Mouse (Mus musculus) stomach, postnatal 0 days (tissue): ENCODE results near the gene Unc5b. TPM values are rescaled to one million over a fixed set of nuclear protein-coding genes. Genes with fewer than 3 reads are reported as not detected.

Source experiments
- ATAC-seq: fragments of 200-750 bp; cut with Nextera tagmentation; 2 replicates; pipeline ENCODE4 v1.8.0; 2017; ENCODE audit not compliant: low FRiP score, low TSS enrichment
- DNase-seq: peaks from one replicate; pipeline ENCODE4 v3.0.0-alpha.2; 2016; ENCODE audit warnings: low spot score
- H3K27ac ChIP-seq: fragments of 300-500 bp; sonication (generic); replicated peaks from 2 replicates; pipeline ENCODE4 v1.5.1; 2014; ENCODE audit warnings: mild to moderate bottlenecking, control low read depth
- H3K27me3 ChIP-seq: fragments of 300-500 bp; sonication (generic); 2 replicates; pipeline ENCODE4 v1.6.1; 2014; ENCODE audit warnings: low read length; ENCODE audit not compliant: control insufficient read depth, insufficient read depth
- H3K36me3 ChIP-seq: fragments of 300-500 bp; sonication (generic); 2 replicates; pipeline ENCODE4 v1.6.1; 2014; ENCODE audit warnings: low read length, mixed read lengths; ENCODE audit not compliant: control insufficient read depth, insufficient read depth
- H3K4me1 ChIP-seq: fragments of 300-500 bp; sonication (generic); replicated peaks from 2 replicates; pipeline ENCODE4 v1.6.1; 2014; ENCODE audit warnings: antibody characterized with exemption; ENCODE audit not compliant: control insufficient read depth, insufficient read depth
- H3K4me2 ChIP-seq: fragments of 300-500 bp; sonication (generic); replicated peaks from 2 replicates; pipeline ENCODE4 v1.6.1; 2014; ENCODE audit warnings: low read depth, mild to moderate bottlenecking, control low read depth, moderate library complexity
- H3K4me3 ChIP-seq: fragments of 300-500 bp; sonication (generic); 2 replicates; pipeline ENCODE4 v1.5.1; 2014; ENCODE audit warnings: low read depth, low read length, control low read depth
- H3K9ac ChIP-seq: fragments of 300-500 bp; sonication (generic); 2 replicates; pipeline ENCODE4 v1.6.1; 2014; ENCODE audit warnings: mild to moderate bottlenecking, low read length, control low read depth, mixed read lengths
- H3K9me3 ChIP-seq: fragments of 300-500 bp; sonication (generic); 2 replicates; pipeline ENCODE4 v1.6.1; 2016; ENCODE audit warnings: low read length; ENCODE audit not compliant: control insufficient read depth
- CTCF ChIP-seq: IDR thresholded peaks from 2 replicates; pipeline ENCODE4 v1.5.1; 2016; ENCODE audit warnings: antibody characterized with exemption, low read depth, mild to moderate bottlenecking, moderate library complexity
- EP300 ChIP-seq: optimal IDR thresholded peaks from 2 replicates; pipeline ENCODE3; 2016; ENCODE audit warnings: antibody characterized with exemption
- WGBS: fragments of 180-500 bp; shearing (Covaris S2); extraction: QIAGEN DNeasy Blood & Tissue Kit; methylation state at CpG from one replicate; pipeline ENCODE4 v1.1.7; 2014; 5-methylcytosine and 5-hydroxymethylcytosine counted together
- polyA plus RNA-seq: library from polyadenylated mRNA; unstranded; fragments of >200 nt; fragmentation: Nextera tagmentation; extraction: Ambion mirVana; gene quantifications from 2 replicates; pipeline ENCODE4 v1.2.1, GENCODE M21; 2015

Unc5b gene
- polyA plus RNA-seq, 1 experiment from 2014 or later: 3.8 TPM

GRCm38 (mm10) chr10:60805436-60806206, 25.8 kb downstream of the Unc5b start:
- no peaks in the 10 kb centered on the region for H3K9me3 ChIP-seq
- H3K4me1 ChIP-seq: peaks cover 7% of the 10 kb centered on the region; the same call in 1 of the 2 replicates
- WGBS: 67% methylated on average over 21 of the region's 21 CpGs
- H3K27me3 ChIP-seq: no peaks in the 10 kb centered on the region
- no peaks in the 10 kb centered on the region for H3K36me3 ChIP-seq
- H3K27ac ChIP-seq: peak overlapping the region; percentile 18; the same call in 1 of the 2 replicates
- TF ChIP-seq EP300: no peak
- TF ChIP-seq CTCF: no peak
- H3K9ac ChIP-seq: no peak overlapping the region
- H3K4me3 ChIP-seq: no peak overlapping the region
- ATAC-seq (0 out of 2 replicates have a peak, but pooled peaks have one; percentile 27), DNase-seq (no peak)
- no peak overlapping the region for H3K4me2 ChIP-seq

DNA sequence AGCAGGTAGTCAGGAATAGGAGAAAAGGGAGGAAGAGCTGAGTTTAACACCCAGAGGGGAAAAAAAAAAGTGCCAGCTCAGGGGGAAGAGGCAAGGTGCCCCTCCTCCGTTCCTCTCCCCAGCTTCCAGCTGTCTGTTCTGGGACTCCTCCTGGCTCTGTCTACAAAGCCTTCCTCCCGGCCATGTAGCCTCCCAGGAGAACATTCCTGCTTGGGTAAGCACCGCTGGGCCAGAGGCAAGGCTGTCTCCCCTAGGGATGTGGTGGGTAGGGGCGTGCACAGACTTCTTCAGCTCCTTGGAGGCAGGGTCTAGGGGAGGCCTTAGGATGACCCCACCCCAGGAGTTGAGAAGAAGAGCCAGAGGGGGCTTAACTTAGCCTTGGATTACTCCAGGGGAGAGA, 26.5 kb downstream of the Unc5b start:
- WGBS: 51% methylated on average over 4 of the region's 4 CpGs
- H3K4me3 ChIP-seq: no peak overlapping the region

GRCm38 (mm10) chr10:60803971-60804370, 27.4 kb downstream of the Unc5b start:
- H3K27ac ChIP-seq: 0 out of 2 replicates have a peak overlapping the region, but pooled peaks have one; percentile 18
- H3K4me2 ChIP-seq: no peak overlapping the region
- ATAC-seq: no peak
- no peak overlapping the region for H3K4me3 ChIP-seq
- H3K27me3 ChIP-seq: no peaks in the 10 kb centered on the region
- no peaks in the 10 kb centered on the region for H3K36me3 ChIP-seq
- TF ChIP-seq EP300 (no peak), CTCF (no peak)
- H3K9me3 ChIP-seq: no peaks in the 10 kb centered on the region
- H3K4me1 ChIP-seq: peaks cover 7% of the 10 kb centered on the region; the same call in 1 of the 2 replicates
- DNase-seq: peak; percentile 36
- no peak overlapping the region for H3K9ac ChIP-seq
- WGBS: 59% methylated on average over 10 of the region's 10 CpGs

More for the DNA sequence above, 26.5 kb downstream of the Unc5b start:
- Histone ChIP-seq H3K36me3 (no peaks in the 10 kb centered on the region), H3K27me3 (no peaks in the 10 kb centered on the region), H3K9me3 (no peaks in the 10 kb centered on the region), H3K4me1 (peaks cover 7% of the 10 kb centered on the region; the same call in 1 of the 2 replicates), H3K9ac (no peak overlapping the region), H3K27ac (peak overlapping the region; percentile 8; the same call in 1 of the 2 replicates), H3K4me2 (no peak overlapping the region)
- no peak for TF ChIP-seq EP300
- no peak for TF ChIP-seq CTCF
- DNase-seq (no peak), ATAC-seq (no peak)

DNA sequence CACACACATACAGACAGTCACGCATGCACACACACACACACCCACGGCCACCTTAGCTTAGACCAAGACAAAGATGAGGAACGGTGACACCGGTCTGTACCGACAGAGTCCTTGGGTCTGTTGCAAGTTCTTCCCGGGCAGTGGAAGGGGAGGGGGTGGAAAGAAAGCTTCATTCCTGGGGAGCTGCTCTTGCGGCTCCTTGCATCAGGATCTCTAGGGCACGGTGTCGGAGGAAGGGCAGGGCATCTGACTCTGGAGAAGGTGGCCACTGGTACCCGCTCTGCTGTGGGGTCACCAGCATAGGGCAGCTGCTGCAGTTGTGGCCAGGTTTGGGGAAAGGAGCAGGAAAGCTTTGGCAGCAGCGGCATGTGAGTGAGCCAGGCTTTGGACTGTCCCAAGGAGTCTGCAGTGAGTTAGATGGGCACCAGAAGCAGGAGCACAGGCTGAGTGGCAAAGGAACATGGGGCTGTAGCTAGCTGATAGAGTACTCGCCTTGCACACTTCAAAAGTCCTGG, 29.4 kb downstream of the Unc5b start:
- H3K9ac ChIP-seq: no peak overlapping the region
- H3K9me3 ChIP-seq: no peaks in the 10 kb centered on the region
- H3K27me3 ChIP-seq: no peaks in the 10 kb centered on the region
- TF ChIP-seq EP300: no peak
- no peak for TF ChIP-seq CTCF
- ATAC-seq (0 out of 2 replicates have a peak, but pooled peaks have one; percentile 25), DNase-seq (no peak)
- no peak overlapping the region for H3K4me3 ChIP-seq
- H3K4me1 ChIP-seq: peaks cover 5% of the 10 kb centered on the region; the same call in 1 of the 2 replicates
- WGBS: 57% methylated on average over 12 of the region's 12 CpGs
- no peaks in the 10 kb centered on the region for H3K36me3 ChIP-seq
- no peak overlapping the region for H3K4me2 ChIP-seq
- 0 out of 2 replicates have a peak overlapping the region, but pooled peaks have one; percentile 13 for H3K27ac ChIP-seq

DNA sequence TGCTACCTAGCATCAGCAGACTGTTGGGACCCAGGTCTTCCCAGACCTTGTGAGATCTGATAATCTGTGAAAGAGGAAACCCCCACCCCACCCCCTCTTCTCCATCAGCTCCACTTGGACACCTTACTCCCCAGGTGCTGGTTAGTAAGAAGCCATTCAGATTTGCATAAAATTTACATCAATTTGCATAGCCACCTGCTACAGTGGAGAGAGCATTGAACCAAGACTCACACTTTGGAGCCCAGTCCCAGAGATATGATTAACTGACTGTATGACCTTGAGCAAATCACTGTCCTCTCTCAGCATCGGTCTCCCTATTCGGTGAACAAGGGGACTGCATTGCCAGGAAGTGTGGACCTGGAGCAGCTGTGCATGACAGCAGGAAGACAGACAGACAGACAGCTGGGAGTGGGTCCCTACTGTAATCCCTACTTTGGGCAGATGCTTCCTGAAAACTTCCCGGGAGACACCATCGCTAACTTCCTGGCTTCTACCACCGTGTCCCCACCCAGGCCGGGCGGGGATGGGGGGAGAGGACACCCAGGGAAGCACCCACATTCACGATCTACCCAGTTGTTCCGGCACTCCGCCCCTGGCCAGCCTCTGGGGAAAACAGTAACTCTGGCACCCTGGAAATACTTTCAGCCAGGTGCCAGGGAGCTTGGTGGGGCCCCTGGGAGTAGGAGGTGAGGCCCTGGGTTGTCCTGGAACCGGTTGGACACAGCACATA, 30.0 kb downstream of the Unc5b start:
- H3K27me3 ChIP-seq: no peaks in the 10 kb centered on the region
- no peak overlapping the region for H3K4me3 ChIP-seq
- peaks cover 5% of the 10 kb centered on the region; the same call in 1 of the 2 replicates for H3K4me1 ChIP-seq
- DNase-seq (no peak), ATAC-seq (no peak)
- no peaks in the 10 kb centered on the region for H3K9me3 ChIP-seq
- H3K9ac ChIP-seq: no peak overlapping the region
- H3K4me2 ChIP-seq: no peak overlapping the region
- H3K36me3 ChIP-seq: no peaks in the 10 kb centered on the region
- WGBS: 36% methylated on average over 11 of the region's 11 CpGs
- TF ChIP-seq EP300 (no peak), CTCF (no peak)
- 0 out of 2 replicates have a peak overlapping the region, but pooled peaks have one; percentile 13 for H3K27ac ChIP-seq
